Mouse (Mus musculus) forebrain, embryonic 12.5 days (tissue): Measurements from ENCODE around the gene Dnm2. TPM values are rescaled to one million over a fixed set of nuclear protein-coding genes. Genes with fewer than 3 reads are reported as not detected.

Source experiments
- ATAC-seq: fragments of 200-750 bp; cut with Nextera tagmentation; 2 replicates; pipeline ENCODE4 v1.8.0; 2017; ENCODE audit warnings: moderate TSS enrichment; ENCODE audit not compliant: low FRiP score
- H3K27ac ChIP-seq: fragments of 300-500 bp; sonication (generic); 2 replicates; pipeline ENCODE4 v1.5.1; 2016; ENCODE audit warnings: mild to moderate bottlenecking
- H3K27me3 ChIP-seq: fragments of 300-500 bp; sonication (generic); 2 replicates; pipeline ENCODE4 v1.6.1; 2016; ENCODE audit warnings: mild to moderate bottlenecking
- H3K36me3 ChIP-seq: fragments of 300-500 bp; sonication (generic); replicated peaks from 2 replicates; pipeline ENCODE4 v1.6.1; 2016; ENCODE audit warnings: mild to moderate bottlenecking
- H3K4me1 ChIP-seq: fragments of 300-500 bp; sonication (generic); 2 replicates; pipeline ENCODE4 v1.6.1; 2016
- H3K4me2 ChIP-seq: fragments of 300-500 bp; sonication (generic); 2 replicates; pipeline ENCODE4 v1.6.1; 2016; ENCODE audit warnings: mild to moderate bottlenecking, moderate library complexity
- H3K4me3 ChIP-seq: fragments of 300-500 bp; sonication (generic); replicated peaks from 2 replicates; pipeline ENCODE4 v1.5.1; 2016; ENCODE audit warnings: mild to moderate bottlenecking
- H3K9ac ChIP-seq: fragments of 300-500 bp; sonication (generic); 2 replicates; pipeline ENCODE4 v1.6.1; 2016; ENCODE audit warnings: mild to moderate bottlenecking
- H3K9me3 ChIP-seq: fragments of 300-500 bp; sonication (generic); 2 replicates; pipeline ENCODE4 v1.6.1; 2016
- WGBS: fragments of 180-500 bp; shearing (Covaris S2); methylation state at CpG from one replicate; pipeline ENCODE4 v1.1.7; 2016; 5-methylcytosine and 5-hydroxymethylcytosine counted together
- polyA plus RNA-seq: library from polyadenylated mRNA; unstranded; fragments of >200 nt; fragmentation: Nextera tagmentation; extraction: Ambion mirVana; gene quantifications from 2 replicates; pipeline ENCODE4 v1.2.1, GENCODE M21; 2016

The Dnm2 gene
- polyA plus RNA-seq = 73.8 and 78.4 TPM in 2 replicates

GRCm38 (mm10) chr9:21424631-21425555, at the start of gene Dnm2:
Gene Dnm2, plus strand, starts transcription at chr9:21424908.
- H3K27ac ChIP-seq = peak within 1 kb of the TSS; percentile 80
- H3K9ac ChIP-seq = peak within 1 kb of the TSS; percentile 89
- no peaks in the 10 kb centered on the region for H3K27me3 ChIP-seq
- peak within 1 kb of the TSS; percentile 95 for H3K4me3 ChIP-seq
- ATAC-seq = peak; percentile 99
- WGBS = under 1% methylated on average over 82 of the region's 82 CpGs
- peak within 1 kb of the TSS; percentile 93 for H3K4me2 ChIP-seq
- no peaks in the 10 kb centered on the region for H3K9me3 ChIP-seq
- H3K4me1 ChIP-seq = peaks cover 26% of the 10 kb centered on the region
- H3K36me3 ChIP-seq = peaks cover 24% of the 10 kb centered on the region

GRCm38 (mm10) chr9:21379195-21379594, 45.5 kb upstream of the Dnm2 start:
- H3K27me3 ChIP-seq = no peaks in the 10 kb centered on the region
- no peak overlapping the region for H3K4me2 ChIP-seq
- no peak for ATAC-seq
- no peak overlapping the region for H3K27ac ChIP-seq
- peaks cover 38% of the 10 kb centered on the region for H3K36me3 ChIP-seq
- H3K4me1 ChIP-seq = peaks cover 32% of the 10 kb centered on the region
- H3K4me3 ChIP-seq = no peak overlapping the region
- WGBS = 70% methylated on average over 3 of the region's 3 CpGs
- H3K9me3 ChIP-seq = no peaks in the 10 kb centered on the region
- no peak overlapping the region for H3K9ac ChIP-seq

- Histone ChIP-seq H3K27me3 (no peaks in the 10 kb centered on the region), H3K9me3 (no peaks in the 10 kb centered on the region), H3K4me1 (peaks cover 22% of the 10 kb centered on the region), H3K4me3 (no peak overlapping the region), H3K27ac (no peak overlapping the region), H3K4me2 (no peak overlapping the region), H3K36me3 (peaks cover 26% of the 10 kb centered on the region), H3K9ac (no peak overlapping the region)
- no peak for ATAC-seq
These were observed 43.8 kb upstream of the Dnm2 start for GRCm38 (mm10) chr9:21380868-21381267.

GRCm38 (mm10) chr9:21383966-21384365, 40.7 kb upstream of the Dnm2 start:
- no peak for ATAC-seq
- no peak overlapping the region for H3K4me2 ChIP-seq
- no peaks in the 10 kb centered on the region for H3K27me3 ChIP-seq
- no peak overlapping the region for H3K9ac ChIP-seq
- H3K27ac ChIP-seq = no peak overlapping the region
- H3K4me3 ChIP-seq = no peak overlapping the region
- no peaks in the 10 kb centered on the region for H3K9me3 ChIP-seq
- H3K36me3 ChIP-seq = peaks cover 27% of the 10 kb centered on the region
- peaks cover 8% of the 10 kb centered on the region for H3K4me1 ChIP-seq

GRCm38 (mm10) chr9:21392646-21393175, 32.0 kb upstream of the Dnm2 start:
- no peak overlapping the region for H3K4me2 ChIP-seq
- ATAC-seq = no peak
- 94% methylated on average over 10 of the region's 10 CpGs for whole genome bisulfite sequencing

GRCm38 (mm10) chr9:21395692-21396091, 29.0 kb upstream of the Dnm2 start:
- Histone ChIP-seq H3K4me3 (no peak overlapping the region), H3K36me3 (peaks cover 99% of the 10 kb centered on the region), H3K27me3 (no peaks in the 10 kb centered on the region), H3K4me1 (no peaks in the 10 kb centered on the region), H3K4me2 (no peak overlapping the region), H3K9me3 (no peaks in the 10 kb centered on the region), H3K9ac (no peak overlapping the region), H3K27ac (no peak overlapping the region)
- ATAC-seq = no peak
- 93% methylated on average over 3 of the region's 3 CpGs for WGBS

More at GRCm38 (mm10) chr9:21392646-21393175, 32.0 kb upstream of the Dnm2 start:
- peaks cover 98% of the 10 kb centered on the region for H3K36me3 ChIP-seq
- H3K4me3 ChIP-seq = no peak overlapping the region
- no peaks in the 10 kb centered on the region for H3K27me3 ChIP-seq
- no peak overlapping the region for H3K9ac ChIP-seq
- H3K27ac ChIP-seq = no peak overlapping the region
- no peaks in the 10 kb centered on the region for H3K4me1 ChIP-seq
- H3K9me3 ChIP-seq = no peaks in the 10 kb centered on the region

- no peaks in the 10 kb centered on the region for H3K9me3 ChIP-seq
- ATAC-seq = no peak
- 97% methylated on average over 3 of the region's 3 CpGs for WGBS
- no peak overlapping the region for H3K9ac ChIP-seq
- peaks cover 99% of the 10 kb centered on the region for H3K36me3 ChIP-seq
- no peaks in the 10 kb centered on the region for H3K4me1 ChIP-seq
- no peak overlapping the region for H3K27ac ChIP-seq
- H3K4me3 ChIP-seq = no peak overlapping the region
- H3K4me2 ChIP-seq = no peak overlapping the region
- H3K27me3 ChIP-seq = no peaks in the 10 kb centered on the region
These were observed 27.5 kb upstream of the Dnm2 start for GRCm38 (mm10) chr9:21397170-21397569.

GRCm38 (mm10) chr9:21401042-21401441, 23.7 kb upstream of the Dnm2 start:
- H3K4me1 ChIP-seq = no peaks in the 10 kb centered on the region
- WGBS = 96% methylated on average over 9 of the region's 9 CpGs

GRCm38 (mm10) chr9:21402764-21403253, 21.9 kb upstream of the Dnm2 start:
- Histone ChIP-seq H3K9me3 (no peaks in the 10 kb centered on the region), H3K4me1 (no peaks in the 10 kb centered on the region), H3K4me2 (no peak overlapping the region), H3K36me3 (peaks cover 95% of the 10 kb centered on the region), H3K9ac (no peak overlapping the region), H3K4me3 (no peak overlapping the region), H3K27ac (no peak overlapping the region), H3K27me3 (no peaks in the 10 kb centered on the region)
- 92% methylated on average over 11 of the region's 11 CpGs for WGBS
- ATAC-seq = no peak

More at GRCm38 (mm10) chr9:21401042-21401441, 23.7 kb upstream of the Dnm2 start:
- H3K36me3 ChIP-seq = peaks cover 98% of the 10 kb centered on the region
- H3K27me3 ChIP-seq = no peaks in the 10 kb centered on the region
- H3K4me3 ChIP-seq = no peak overlapping the region
- H3K27ac ChIP-seq = no peak overlapping the region
- ATAC-seq = no peak
- no peak overlapping the region for H3K9ac ChIP-seq
- no peak overlapping the region for H3K4me2 ChIP-seq
- H3K9me3 ChIP-seq = no peaks in the 10 kb centered on the region

GRCm38 (mm10) chr9:21403745-21404144, 21.0 kb upstream of the Dnm2 start:
- Histone ChIP-seq H3K4me1 (no peaks in the 10 kb centered on the region), H3K27ac (no peak overlapping the region), H3K27me3 (no peaks in the 10 kb centered on the region), H3K36me3 (peaks cover 85% of the 10 kb centered on the region), H3K4me3 (no peak overlapping the region), H3K4me2 (no peak overlapping the region), H3K9me3 (no peaks in the 10 kb centered on the region), H3K9ac (no peak overlapping the region)
- no peak for ATAC-seq
- WGBS = 97% methylated on average over 5 of the region's 5 CpGs

- no peaks in the 10 kb centered on the region for H3K9me3 ChIP-seq
- no peaks in the 10 kb centered on the region for H3K27me3 ChIP-seq
- no peak overlapping the region for H3K27ac ChIP-seq
- no peak overlapping the region for H3K4me2 ChIP-seq
- peaks cover 68% of the 10 kb centered on the region for H3K36me3 ChIP-seq
- no peaks in the 10 kb centered on the region for H3K4me1 ChIP-seq
- WGBS = 81% methylated on average over 4 of the region's 4 CpGs
- ATAC-seq = no peak
- no peak overlapping the region for H3K4me3 ChIP-seq
- H3K9ac ChIP-seq = no peak overlapping the region
These were observed 19.2 kb upstream of the Dnm2 start for GRCm38 (mm10) chr9:21405525-21405924.

- Histone ChIP-seq H3K36me3 (peaks cover 44% of the 10 kb centered on the region), H3K27me3 (no peaks in the 10 kb centered on the region), H3K9ac (no peak overlapping the region), H3K4me3 (no peak overlapping the region), H3K4me2 (no peak overlapping the region), H3K9me3 (no peaks in the 10 kb centered on the region), H3K4me1 (peaks cover 13% of the 10 kb centered on the region), H3K27ac (0 out of 2 replicates have a peak overlapping the region, but pooled peaks have one; percentile 19)
- 29% methylated on average over 4 of the region's 4 CpGs for WGBS
- no peak for ATAC-seq
These were observed 16.8 kb upstream of the Dnm2 start for GRCm38 (mm10) chr9:21407951-21408350.
